Mouse (Mus musculus): ENCODE data around the gene Tcl1.
"Not testable (repeated sequence)": the region's sequence is repeated elsewhere in the genome, so short reads cannot be mapped to it uniquely, and the experiment has no call there.

Gene Tcl1

GRCm38 (mm10) chr12:105181040-105181644 lies 41.5 kb downstream of the Tcl1 start:
- DNase-seq (ENCODE audit: low read depth, low spot score) = not testable (repeated sequence)

GRCm38 (mm10) chr12:105176044-105176443 lies 46.5 kb downstream of the Tcl1 start, which contains the start of gene Tcl1b5:
Gene Tcl1b5 (plus strand): TSS chr12:105176344.
- DNase-seq (ENCODE audit: low read depth, low spot score) = not testable (repeated sequence)

- DNase-seq (ENCODE audit: low read depth, low spot score) = not testable (repeated sequence)
These were observed 48.3 kb downstream of the Tcl1 start for GRCm38 (mm10) chr12:105174318-105174717.

GRCm38 (mm10) chr12:105173366-105173765 lies 49.2 kb downstream of the Tcl1 start:
- no peak for DNase-seq (ENCODE audit: low read depth, low spot score)
